Mouse (Mus musculus): Measurements from ENCODE around the gene Fam131b. TPM values are rescaled to one million over a fixed set of nuclear protein-coding genes. Genes with fewer than 3 reads are reported as not detected.

Fam131b gene
- total and polyA plus RNA-seq, 3 experiments: 0.04 to 0.09 (median 0.05) TPM

DNA sequence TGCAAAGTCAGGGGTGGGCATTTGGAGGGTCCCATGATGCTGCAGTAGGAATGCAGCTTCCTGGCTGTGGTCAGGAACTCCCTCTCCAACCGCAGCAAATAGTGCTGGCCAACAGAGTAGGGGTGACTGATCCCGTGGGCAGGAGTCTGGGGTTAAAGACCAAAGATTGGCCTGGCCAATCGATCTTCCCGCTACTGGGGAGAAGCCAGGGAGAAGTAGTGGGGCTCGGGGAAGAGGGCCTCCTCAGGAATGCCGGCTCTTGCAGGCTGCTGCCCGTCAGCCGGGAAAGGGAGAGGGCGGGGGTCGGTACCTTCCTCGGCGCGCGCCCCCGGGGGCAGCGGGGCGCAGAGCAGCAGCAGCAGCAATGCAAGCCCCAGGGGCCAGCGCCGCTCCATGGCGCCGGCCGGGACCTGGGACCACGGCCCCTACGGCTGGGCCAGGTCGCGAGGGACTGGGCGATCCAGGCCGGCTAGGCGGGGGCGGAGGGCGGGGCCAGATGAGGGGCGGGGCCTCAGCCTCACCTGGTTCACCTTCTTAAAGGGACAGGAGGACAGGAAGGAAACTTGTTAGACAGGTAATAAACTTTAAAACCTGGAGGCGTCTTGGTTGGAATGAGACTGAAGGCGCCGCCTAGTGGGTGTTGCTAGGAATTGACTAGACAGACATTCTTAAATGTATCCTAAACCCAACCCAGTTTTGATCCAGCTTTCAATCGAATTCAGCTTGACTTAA lies 48.5 kb upstream of the Fam131b start, which contains the start of gene Epha1:
Epha1 (minus strand) TSS at position 453 of the 732 bp plus-strand sequence.
- H3K9me3 ChIP-seq (replicated peaks; ENCODE audit: low read length): no peaks in the 10 kb centered on the region
- H3K27ac ChIP-seq (ENCODE audit: insufficient read depth, low read depth): no peak within 1 kb of the TSS
- TF ChIP-seq NRF1 (IDR thresholded peaks at IDR 0.05; ENCODE audit: low read depth, low read length) (no peak), SMC3 (IDR thresholded peaks at IDR 0.05; ENCODE audit: low read depth, low read length) (peak; percentile 46), RAD21 (IDR thresholded peaks at IDR 0.05; ENCODE audit: low read depth, low read length) (peak; percentile 18), CTCF (conservative IDR thresholded peaks at IDR 0.05 in 1 of 2, IDR thresholded peaks at IDR 0.05 in 1 of 2; ENCODE audit: low read depth in 2 of 2, low read length in 2 of 2) (peak; percentile 57 to 63), CHD2 (IDR thresholded peaks at IDR 0.05; ENCODE audit: low read length) (no peak), ZMIZ1 (IDR thresholded peaks at IDR 0.05; ENCODE audit: low read depth, low read length) (no peak), POLR2A (IDR thresholded peaks at IDR 0.05; ENCODE audit: low read depth, low read length) (no peak)
- dilution Hi-C loops (cut with MboI; ENCODE audit: extremely low pct_ligation_motif_present, extremely low pct_unique_long_range_greater_than_20kb, low sequenced_read_pairs) (no loop called here), in situ Hi-C loops (cut with MboI; ENCODE audit: low pct_ligation_motif_present, low pct_unique_long_range_greater_than_20kb, low sequenced_read_pairs) (no loop called here)
- H3K9ac ChIP-seq (ENCODE audit: insufficient read depth, low read depth): no peak within 1 kb of the TSS
- DNase-seq (ENCODE audit: extremely low read depth): peak; percentile 31
- H3K4me2 ChIP-seq (ENCODE audit: insufficient read depth, low read depth, poor library complexity, severe bottlenecking): peak within 1 kb of the TSS; percentile 85
- H3K36me3 ChIP-seq (replicated peaks in 1 of 2; ENCODE audit: control insufficient read depth in 1 of 2, insufficient read depth in 1 of 2, low read length in 1 of 2): no peaks in the 10 kb centered on the region
- H3K4me3 ChIP-seq (replicated peaks in 1 of 3; ENCODE audit: low read depth in 2 of 3, low read length in 2 of 3, poor library complexity in 1 of 3): no peak within 1 kb of the TSS
- H3K27me3 ChIP-seq (replicated peaks): no peaks in the 10 kb centered on the region
- H3K79me2 ChIP-seq (replicated peaks; ENCODE audit: control insufficient read depth, extremely low read depth, insufficient read depth, poor library complexity, severe bottlenecking): no peaks in the 10 kb centered on the region
- peaks cover 0 to 17% of the 10 kb centered on the region in 2 experiments; a peak in 2 of 4 replicates for H3K4me1 ChIP-seq (ENCODE audit: control insufficient read depth in 1 of 2, insufficient read depth in 2 of 2)

DNA sequence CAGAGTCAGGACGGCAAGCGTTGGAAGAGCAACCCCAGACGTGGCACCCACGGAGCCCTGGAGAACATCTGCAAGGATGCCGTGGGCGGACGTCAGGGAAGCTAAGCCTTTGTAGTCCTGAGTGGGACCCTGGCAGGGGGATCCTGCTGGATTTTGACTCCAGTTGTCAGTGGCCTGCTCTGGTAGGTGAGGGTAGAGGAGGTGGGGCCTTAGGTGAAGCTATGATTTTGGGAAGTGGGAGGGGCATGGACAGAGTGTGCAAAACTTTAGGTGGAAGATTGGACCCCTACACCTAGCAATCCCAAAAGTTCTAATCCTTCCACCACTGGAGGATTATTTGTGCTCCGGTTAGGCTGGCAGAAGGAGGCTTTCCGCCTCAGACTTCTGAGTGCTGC lies 48.0 kb upstream of the Fam131b start:
- H3K27ac ChIP-seq (ENCODE audit: insufficient read depth, low read depth): no peak overlapping the region
- no peak overlapping the region for H3K9ac ChIP-seq (ENCODE audit: insufficient read depth, low read depth)
- no peaks in the 10 kb centered on the region for H3K27me3 ChIP-seq (replicated peaks)
- dilution Hi-C loops (cut with MboI; ENCODE audit: extremely low pct_ligation_motif_present, extremely low pct_unique_long_range_greater_than_20kb, low sequenced_read_pairs): no loop called here
- in situ Hi-C loops (cut with MboI; ENCODE audit: low pct_ligation_motif_present, low pct_unique_long_range_greater_than_20kb, low sequenced_read_pairs): no loop called here
- H3K4me3 ChIP-seq (replicated peaks in 1 of 3; ENCODE audit: low read depth in 2 of 3, low read length in 2 of 3, poor library complexity in 1 of 3): no peak overlapping the region
- no peaks in the 10 kb centered on the region for H3K36me3 ChIP-seq (replicated peaks in 1 of 2; ENCODE audit: control insufficient read depth in 1 of 2, insufficient read depth in 1 of 2, low read length in 1 of 2)
- peaks cover 0 to 17% of the 10 kb centered on the region in 2 experiments; a peak in 2 of 4 replicates for H3K4me1 ChIP-seq (ENCODE audit: control insufficient read depth in 1 of 2, insufficient read depth in 2 of 2)
- no peak for DNase-seq (ENCODE audit: extremely low read depth)
- no peak overlapping the region for H3K4me2 ChIP-seq (ENCODE audit: insufficient read depth, low read depth, poor library complexity, severe bottlenecking)
- no peaks in the 10 kb centered on the region for H3K9me3 ChIP-seq (replicated peaks; ENCODE audit: low read length)
- TF ChIP-seq NRF1 (IDR thresholded peaks at IDR 0.05; ENCODE audit: low read depth, low read length): no peak
- TF ChIP-seq CTCF (conservative IDR thresholded peaks at IDR 0.05 in 1 of 2, IDR thresholded peaks at IDR 0.05 in 1 of 2; ENCODE audit: low read depth in 2 of 2, low read length in 2 of 2): no peak
- TF ChIP-seq JUN (IDR thresholded peaks at IDR 0.05; ENCODE audit: insufficient read depth, low read depth, low read length): no peak
- no peak for TF ChIP-seq PAX5 (IDR thresholded peaks at IDR 0.05; ENCODE audit: low read length)
- no peak for TF ChIP-seq ETS1 (conservative IDR thresholded peaks at IDR 0.05; ENCODE audit: low read depth, low read length)
- TF ChIP-seq UBTF (IDR thresholded peaks at IDR 0.05; ENCODE audit: low read depth, low read length): no peak
- no peak for TF ChIP-seq MAFK (IDR thresholded peaks at IDR 0.05; ENCODE audit: insufficient replicate concordance, low read length)
- no peak for TF ChIP-seq MXI1 (IDR thresholded peaks at IDR 0.05; ENCODE audit: low read depth, low read length)
- no peak for TF ChIP-seq RCOR1 (conservative IDR thresholded peaks at IDR 0.05; ENCODE audit: low read depth, low read length)
- no peak for TF ChIP-seq BHLHE40 (IDR thresholded peaks at IDR 0.05; ENCODE audit: low read depth, low read length)
- TF ChIP-seq E2F4 (IDR thresholded peaks at IDR 0.05; ENCODE audit: insufficient replicate concordance, low read depth, low read length): no peak
- no peak for TF ChIP-seq USF2 (conservative IDR thresholded peaks at IDR 0.05; ENCODE audit: low read depth, low read length)
- TF ChIP-seq JUND (conservative IDR thresholded peaks at IDR 0.05; ENCODE audit: low read depth, low read length): no peak
- no peak for TF ChIP-seq POLR2AphosphoS2 (IDR thresholded peaks at IDR 0.05; ENCODE audit: low read depth, low read length)
- TF ChIP-seq MEF2A (IDR thresholded peaks at IDR 0.05; ENCODE audit: borderline replicate concordance, low read depth, low read length): no peak
- TF ChIP-seq MAX (IDR thresholded peaks at IDR 0.05; ENCODE audit: low read length): no peak
- TF ChIP-seq HCFC1 (IDR thresholded peaks at IDR 0.05; ENCODE audit: low read depth, low read length): no peak
- no peaks in the 10 kb centered on the region for H3K79me2 ChIP-seq (replicated peaks; ENCODE audit: control insufficient read depth, extremely low read depth, insufficient read depth, poor library complexity, severe bottlenecking)
